Mouse (Mus musculus): ENCODE results near the gene Polr1e.

GRCm38 (mm10) chr4:44998071-44998470 lies 20.3 kb upstream of the Polr1e start:
- TF ChIP-seq IRF4 (IDR thresholded peaks at IDR 0.05; ENCODE audit: low read depth, low read length): no peak
- no peak for TF ChIP-seq GABPA (IDR thresholded peaks at IDR 0.05; ENCODE audit: insufficient replicate concordance, low read depth, low read length)
- TF ChIP-seq E2F4 (IDR thresholded peaks at IDR 0.05; ENCODE audit: insufficient replicate concordance, low read depth, low read length): no peak
- no peak for TF ChIP-seq JUND (conservative IDR thresholded peaks at IDR 0.05; ENCODE audit: low read depth, low read length)
- TF ChIP-seq EP300 (IDR thresholded peaks at IDR 0.05; ENCODE audit: low read length): no peak
- TF ChIP-seq POLR2AphosphoS2 (IDR thresholded peaks at IDR 0.05; ENCODE audit: low read depth, low read length): no peak
